Mouse (Mus musculus) intestine, embryonic 16.5 days (tissue): ENCODE measurements around the gene Pcbd2. TPM values are rescaled to one million over a fixed set of nuclear protein-coding genes. Genes with fewer than 3 reads are reported as not detected.

Experiments used
- ATAC-seq: fragments of 200-750 bp; cut with Nextera tagmentation; 2 replicates; pipeline ENCODE4 v1.8.0; 2017; ENCODE audit warnings: moderate TSS enrichment, moderate library complexity
- H3K27ac ChIP-seq: fragments of 300-500 bp; sonication (generic); 2 replicates; pipeline ENCODE4 v1.5.1; 2014; ENCODE audit warnings: mild to moderate bottlenecking, low read length
- H3K27me3 ChIP-seq: fragments of 300-500 bp; sonication (generic); replicated peaks from 2 replicates; pipeline ENCODE4 v1.6.1; 2014; ENCODE audit warnings: low read length, control low read depth, mixed read lengths; ENCODE audit not compliant: control insufficient read depth, insufficient read depth
- H3K36me3 ChIP-seq: fragments of 300-500 bp; sonication (generic); 2 replicates; pipeline ENCODE4 v1.6.1; 2014; ENCODE audit warnings: low read length, control low read depth; ENCODE audit not compliant: control insufficient read depth, insufficient read depth
- H3K4me1 ChIP-seq: fragments of 300-500 bp; sonication (generic); 2 replicates; pipeline ENCODE4 v1.6.1; 2014; ENCODE audit warnings: low read length, control low read depth, mixed read lengths; ENCODE audit not compliant: control insufficient read depth, insufficient read depth
- H3K4me2 ChIP-seq: fragments of 300-500 bp; sonication (generic); 2 replicates; pipeline ENCODE4 v1.6.1; 2014; ENCODE audit warnings: low read depth, low read length, control low read depth
- H3K4me3 ChIP-seq: fragments of 300-500 bp; sonication (generic); 2 replicates; pipeline ENCODE4 v1.5.1; 2014; ENCODE audit warnings: mild to moderate bottlenecking, low read length
- H3K9ac ChIP-seq: fragments of 300-500 bp; sonication (generic); 2 replicates; pipeline ENCODE4 v1.6.1; 2014; ENCODE audit warnings: low read depth, low read length
- H3K9me3 ChIP-seq: fragments of 300-500 bp; sonication (generic); 2 replicates; pipeline ENCODE4 v1.6.1; 2016; ENCODE audit warnings: low read length, control low read depth; ENCODE audit not compliant: control insufficient read depth
- WGBS: fragments of 180-500 bp; shearing (Covaris S2); extraction: QIAGEN DNeasy Blood & Tissue Kit; methylation state at CpG from one replicate; pipeline ENCODE4 v1.1.7; 2014; 5-methylcytosine and 5-hydroxymethylcytosine counted together
- polyA plus RNA-seq: library from polyadenylated mRNA; unstranded; fragments of >200 nt; fragmentation: Nextera tagmentation; extraction: Ambion mirVana; gene quantifications from 2 replicates; pipeline ENCODE4 v1.2.1, GENCODE M21; 2015

The Pcbd2 gene
- polyA plus RNA-seq, 1 experiment from 2014 or later = 71.9 TPM

DNA sequence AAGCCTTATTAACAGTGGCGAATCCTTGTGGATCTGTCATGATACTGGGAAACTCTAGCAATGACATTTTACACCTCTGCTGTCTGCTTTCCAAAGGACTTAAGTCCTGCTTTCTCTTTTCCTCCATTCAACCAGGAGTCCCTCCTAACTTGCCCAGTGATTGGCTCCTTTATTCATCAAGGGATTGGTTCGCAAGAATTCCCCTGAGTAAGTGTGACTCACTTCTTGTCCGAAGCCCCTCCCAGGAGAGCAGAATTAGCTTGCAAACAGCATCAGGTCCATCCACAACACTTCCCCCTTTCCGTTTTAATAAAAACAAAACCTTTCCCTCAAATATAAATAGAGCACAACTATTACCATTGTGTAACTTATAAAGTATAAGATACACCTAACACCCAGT is 22.9 kb upstream of the Pcbd2 start:
- Histone ChIP-seq H3K9ac (no peak overlapping the region), H3K4me2 (no peak overlapping the region), H3K4me1 (no peaks in the 10 kb centered on the region), H3K36me3 (peaks cover 2% of the 10 kb centered on the region; the same call in 1 of the 2 replicates), H3K27ac (no peak overlapping the region), H3K27me3 (no peaks in the 10 kb centered on the region), H3K9me3 (peaks cover 4% of the 10 kb centered on the region; the same call in 1 of the 2 replicates), H3K4me3 (no peak overlapping the region)
- 84% methylated on average over 4 of the region's 4 CpGs for WGBS
- no peak for ATAC-seq

DNA sequence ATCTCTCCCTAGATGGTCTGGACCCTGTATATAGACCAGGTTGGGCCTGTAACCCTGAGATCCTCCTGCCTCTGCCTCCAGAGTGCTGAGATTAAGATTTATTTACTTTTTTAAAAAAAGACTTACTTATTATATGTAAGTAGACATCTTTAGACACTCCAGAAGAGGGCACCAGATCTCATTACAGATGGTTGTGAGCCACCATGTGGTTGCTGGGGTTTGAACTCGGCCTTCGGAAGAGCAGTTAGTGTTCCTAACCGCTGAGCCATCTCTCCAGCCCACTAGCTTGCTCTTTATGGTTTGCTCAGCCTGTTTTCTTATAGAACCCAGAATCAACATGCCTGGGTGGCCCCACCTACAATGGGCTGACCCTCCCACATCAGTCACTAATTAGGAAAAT is 14.3 kb upstream of the Pcbd2 start:
- whole genome bisulfite sequencing = 94% methylated on average over 3 of the region's 3 CpGs

DNA sequence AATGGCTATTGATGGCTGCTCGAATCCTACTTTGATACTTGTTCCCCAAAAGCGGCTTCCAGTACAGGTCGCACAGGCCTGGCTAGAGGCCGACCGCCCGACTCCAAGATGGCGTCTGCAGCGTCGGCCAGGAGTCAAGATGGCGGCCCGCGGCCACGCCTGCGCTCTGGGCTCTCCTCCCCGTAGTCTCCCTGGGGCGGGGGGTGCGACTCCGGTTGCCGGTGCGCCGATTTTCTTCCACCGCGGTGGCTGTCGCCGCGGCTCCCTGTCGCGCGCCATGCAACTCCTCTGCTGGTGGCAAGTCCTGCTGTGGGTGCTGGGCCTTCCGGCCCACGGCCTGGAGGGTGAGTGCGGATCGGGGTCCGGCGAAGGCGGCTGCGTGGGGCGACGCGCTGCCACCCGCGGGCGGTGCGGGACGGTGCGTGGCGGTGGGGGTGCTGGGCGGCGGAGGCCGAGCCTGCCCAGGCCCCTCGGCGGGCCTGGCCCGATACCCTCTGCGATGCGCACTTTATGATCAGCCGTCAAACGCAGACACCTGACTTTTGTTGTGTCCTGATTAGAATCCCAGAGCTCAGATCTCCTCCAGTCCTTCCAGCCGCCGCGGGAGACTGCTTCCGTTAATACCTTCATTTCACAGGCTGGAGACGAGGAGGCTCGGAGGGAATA is 12.5 kb upstream of the Pcbd2 start, which contains the start of gene Txndc15:
Gene Txndc15, plus strand, starts transcription at position 150 of the 666 bp plus-strand sequence.
- under 1% methylated on average over 63 of the region's 63 CpGs for WGBS
- no peaks in the 10 kb centered on the region for H3K36me3 ChIP-seq

More for the DNA sequence above, 14.3 kb upstream of the Pcbd2 start:
- H3K4me3 ChIP-seq = no peak overlapping the region
- no peak overlapping the region for H3K9ac ChIP-seq
- no peak overlapping the region for H3K4me2 ChIP-seq
- ATAC-seq = no peak
- H3K4me1 ChIP-seq = no peaks in the 10 kb centered on the region
- H3K9me3 ChIP-seq = no peaks in the 10 kb centered on the region
- no peaks in the 10 kb centered on the region for H3K27me3 ChIP-seq
- no peak overlapping the region for H3K27ac ChIP-seq
- no peaks in the 10 kb centered on the region for H3K36me3 ChIP-seq

GRCm38 (mm10) chr13:55715167-55715512 is 12.0 kb upstream of the Pcbd2 start:
- ATAC-seq = no peak; the same call in 1 of the 2 replicates
- Histone ChIP-seq H3K9me3 (no peaks in the 10 kb centered on the region), H3K27me3 (no peaks in the 10 kb centered on the region), H3K4me1 (no peaks in the 10 kb centered on the region), H3K36me3 (0 out of 2 replicates have a peak, but pooled peaks cover 4% of the 10 kb centered on the region), H3K4me2 (peak overlapping the region; percentile 74), H3K27ac (peak overlapping the region; percentile 77), H3K9ac (peak overlapping the region; percentile 92), H3K4me3 (peak overlapping the region; percentile 76)
- WGBS = 8% methylated on average over 5 of the region's 5 CpGs

More for the DNA sequence above, 12.5 kb upstream of the Pcbd2 start, which contains the start of gene Txndc15:
- Histone ChIP-seq H3K4me3 (peak within 1 kb of the TSS; percentile 76), H3K9ac (peak within 1 kb of the TSS; percentile 92), H3K4me1 (no peaks in the 10 kb centered on the region), H3K4me2 (peak within 1 kb of the TSS; percentile 74), H3K27ac (peak within 1 kb of the TSS; percentile 77), H3K27me3 (no peaks in the 10 kb centered on the region), H3K9me3 (no peaks in the 10 kb centered on the region)
- peak; percentile 96 for ATAC-seq

- Histone ChIP-seq H3K4me2 (no peak overlapping the region), H3K4me1 (no peaks in the 10 kb centered on the region), H3K27me3 (no peaks in the 10 kb centered on the region), H3K4me3 (no peak overlapping the region), H3K9ac (no peak overlapping the region), H3K27ac (no peak overlapping the region), H3K36me3 (0 out of 2 replicates have a peak, but pooled peaks cover 4% of the 10 kb centered on the region), H3K9me3 (no peaks in the 10 kb centered on the region)
- ATAC-seq = no peak
- whole genome bisulfite sequencing = 81% methylated on average over 7 of the region's 7 CpGs
Observed at GRCm38 (mm10) chr13:55715908-55716510, 11.2 kb upstream of the Pcbd2 start.

DNA sequence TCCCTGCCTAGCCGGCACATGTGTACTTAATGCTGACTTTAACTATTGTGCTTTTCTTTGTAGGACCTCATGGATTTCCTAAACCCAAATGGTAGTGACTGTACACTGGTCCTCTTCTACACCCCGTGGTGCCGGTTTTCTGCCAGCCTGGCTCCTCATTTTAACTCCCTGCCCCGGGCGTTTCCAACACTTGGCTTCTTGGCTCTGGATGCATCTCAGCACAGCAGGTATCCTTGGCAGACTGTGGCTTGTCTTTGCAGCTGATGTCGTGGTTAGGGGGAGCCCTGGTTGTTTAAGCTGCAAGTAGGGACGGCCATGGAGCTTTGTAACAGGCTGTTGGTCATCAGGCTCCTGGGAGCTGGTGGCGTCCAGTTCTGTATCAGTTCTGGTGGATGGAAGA is 5.7 kb upstream of the Pcbd2 start:
- no peak for ATAC-seq
- Histone ChIP-seq H3K27ac (no peak overlapping the region), H3K9me3 (no peaks in the 10 kb centered on the region), H3K4me1 (no peaks in the 10 kb centered on the region), H3K9ac (no peak overlapping the region), H3K4me3 (no peak overlapping the region), H3K4me2 (no peak overlapping the region), H3K27me3 (no peaks in the 10 kb centered on the region), H3K36me3 (0 out of 2 replicates have a peak, but pooled peaks cover 4% of the 10 kb centered on the region)
- WGBS = 79% methylated on average over 8 of the region's 8 CpGs

- 92% methylated on average over 2 of the region's 2 CpGs for WGBS
- no peaks in the 10 kb centered on the region for H3K9me3 ChIP-seq
- 0 out of 2 replicates have a peak, but pooled peaks cover 4% of the 10 kb centered on the region for H3K36me3 ChIP-seq
- no peaks in the 10 kb centered on the region for H3K27me3 ChIP-seq
- ATAC-seq = no peak
- no peak overlapping the region for H3K4me3 ChIP-seq
- no peaks in the 10 kb centered on the region for H3K4me1 ChIP-seq
- H3K4me2 ChIP-seq = no peak overlapping the region
- no peak overlapping the region for H3K27ac ChIP-seq
- no peak overlapping the region for H3K9ac ChIP-seq
Observed at GRCm38 (mm10) chr13:55721995-55722394, 5.2 kb upstream of the Pcbd2 start.

- Histone ChIP-seq H3K36me3 (no peaks in the 10 kb centered on the region), H3K27ac (peak overlapping the region; percentile 99), H3K27me3 (no peaks in the 10 kb centered on the region), H3K4me3 (peak overlapping the region; percentile 68), H3K4me2 (peak overlapping the region; percentile 69), H3K9ac (peak overlapping the region; percentile 84), H3K4me1 (no peaks in the 10 kb centered on the region), H3K9me3 (no peaks in the 10 kb centered on the region)
- 4% methylated on average over 4 of the region's 4 CpGs for WGBS
- ATAC-seq = no peak
Observed at GRCm38 (mm10) chr13:55726598-55727119, 509 bp upstream of the Pcbd2 start.

GRCm38 (mm10) chr13:55727839-55728238 is 671 bp downstream of the Pcbd2 start:
- no peaks in the 10 kb centered on the region for H3K27me3 ChIP-seq
- H3K4me2 ChIP-seq = peak overlapping the region; percentile 69
- H3K27ac ChIP-seq = peak overlapping the region; percentile 99
- 1% methylated on average over 19 of the region's 19 CpGs for WGBS
- no peaks in the 10 kb centered on the region for H3K4me1 ChIP-seq
- peak; percentile 86 for ATAC-seq
- no peaks in the 10 kb centered on the region for H3K9me3 ChIP-seq
- H3K4me3 ChIP-seq = peak overlapping the region; percentile 68
- H3K36me3 ChIP-seq = no peaks in the 10 kb centered on the region
- H3K9ac ChIP-seq = peak overlapping the region; percentile 84
